Mouse (Mus musculus) testis, adult 2 months (tissue): ENCODE results near the gene Smarcd2.

Experiments
- CTCF ChIP-seq: fragments of 200-500 bp; IDR thresholded peaks from 2 replicates; pipeline ENCODE4 v1.5.1; 2012; ENCODE audit warnings: low read depth, mild to moderate bottlenecking, inconsistent platforms, low read length, moderate library complexity; ENCODE audit not compliant: control insufficient read depth, insufficient read depth, insufficient replicate concordance
- POLR2A ChIP-seq: fragments of 200-500 bp; IDR thresholded peaks from 2 replicates; pipeline ENCODE4 v1.6.1; 2012; ENCODE audit warnings: low read depth, mild to moderate bottlenecking, inconsistent platforms, low read length, moderate library complexity; ENCODE audit not compliant: control insufficient read depth

- TF ChIP-seq CTCF, result no peak
- no peak; the same call in none of the 2 replicates for TF ChIP-seq POLR2A
Observed at GRCm38 (mm10) chr11:106271794-106272643, 753 bp downstream of the Smarcd2 start.
